Mouse (Mus musculus): ENCODE data around the gene Dynlt1c.
"Not testable (repeated sequence)": the region's sequence is repeated elsewhere in the genome, so short reads cannot be mapped to it uniquely, and the experiment has no call there.

Gene Dynlt1c

DNA sequence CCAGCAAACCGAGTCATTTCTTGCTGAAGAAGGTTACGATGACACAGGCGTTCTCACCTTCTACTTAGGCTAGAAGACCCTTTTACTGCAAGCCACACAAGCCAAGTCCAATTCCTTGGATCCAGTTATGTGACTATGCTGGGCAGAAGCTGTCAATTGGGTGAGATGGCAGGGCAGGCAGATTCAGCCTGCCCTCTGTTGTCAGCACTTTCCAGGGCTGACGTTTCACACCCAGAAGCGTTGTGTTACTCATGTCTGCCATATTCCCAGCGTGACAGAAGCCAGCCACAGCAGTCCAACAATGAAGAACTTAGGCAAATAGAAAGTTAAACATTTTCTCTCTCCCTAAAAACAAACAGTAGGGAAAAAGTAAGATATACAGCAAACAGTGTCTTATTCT lies 18.6 kb downstream of the Dynlt1c start:
- CTCF ChIA-PET, result not testable (repeated sequence)

DNA sequence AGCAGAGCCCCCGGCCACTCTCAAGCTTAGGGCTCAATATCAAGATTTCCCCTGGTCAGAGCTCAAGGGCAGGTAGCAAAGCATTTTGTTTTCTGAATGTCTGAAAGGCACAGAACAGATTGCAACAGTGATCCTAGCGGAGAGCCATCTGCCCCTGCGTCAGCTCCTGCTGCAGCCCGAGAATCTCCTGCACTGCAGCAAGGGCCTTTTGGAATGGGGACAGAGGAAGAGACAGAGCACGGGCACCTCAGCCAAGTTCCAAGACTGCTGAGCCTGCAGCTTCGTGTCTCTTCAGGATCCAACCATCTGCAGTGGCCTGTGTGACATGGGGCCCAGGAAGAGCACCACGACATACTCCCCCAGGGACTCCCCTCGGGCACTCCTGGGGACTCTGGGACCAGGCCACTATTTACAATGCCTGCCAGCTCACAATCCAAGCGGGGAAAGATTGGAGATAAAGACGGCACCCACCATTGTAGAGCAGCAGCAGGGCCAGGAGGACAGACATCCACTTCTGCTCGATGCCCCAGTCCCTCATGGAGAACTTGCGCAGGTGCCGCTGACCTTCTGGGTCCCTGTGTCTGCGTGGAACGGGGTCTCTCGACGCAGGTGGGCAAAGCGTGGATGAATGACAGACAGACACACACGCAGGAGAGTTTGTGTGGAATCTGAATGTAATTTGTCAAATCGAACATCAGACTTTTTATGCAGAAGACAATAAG lies 19.4 kb downstream of the Dynlt1c start:
- CTCF ChIA-PET, result not testable (repeated sequence)

DNA sequence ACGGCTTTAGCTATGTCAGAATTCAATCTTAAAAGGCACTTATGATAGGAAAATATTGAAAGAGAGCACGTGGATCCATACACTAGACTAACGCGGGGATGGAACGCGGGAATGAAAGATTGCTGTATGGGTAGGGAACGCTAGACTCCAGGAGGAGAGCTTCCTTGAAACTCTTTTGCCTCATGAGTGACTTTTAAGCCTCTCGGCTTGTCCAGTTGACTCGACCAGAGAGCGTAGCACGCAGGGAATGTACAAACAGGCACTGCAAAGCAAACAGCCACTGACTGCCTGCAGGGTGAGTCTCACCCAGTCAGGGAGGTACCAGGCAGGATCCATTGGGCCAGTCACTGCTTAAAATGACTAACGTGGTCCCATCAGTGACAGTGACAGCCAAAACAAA lies 20.5 kb downstream of the Dynlt1c start:
- CTCF ChIA-PET, result not testable (repeated sequence)

DNA sequence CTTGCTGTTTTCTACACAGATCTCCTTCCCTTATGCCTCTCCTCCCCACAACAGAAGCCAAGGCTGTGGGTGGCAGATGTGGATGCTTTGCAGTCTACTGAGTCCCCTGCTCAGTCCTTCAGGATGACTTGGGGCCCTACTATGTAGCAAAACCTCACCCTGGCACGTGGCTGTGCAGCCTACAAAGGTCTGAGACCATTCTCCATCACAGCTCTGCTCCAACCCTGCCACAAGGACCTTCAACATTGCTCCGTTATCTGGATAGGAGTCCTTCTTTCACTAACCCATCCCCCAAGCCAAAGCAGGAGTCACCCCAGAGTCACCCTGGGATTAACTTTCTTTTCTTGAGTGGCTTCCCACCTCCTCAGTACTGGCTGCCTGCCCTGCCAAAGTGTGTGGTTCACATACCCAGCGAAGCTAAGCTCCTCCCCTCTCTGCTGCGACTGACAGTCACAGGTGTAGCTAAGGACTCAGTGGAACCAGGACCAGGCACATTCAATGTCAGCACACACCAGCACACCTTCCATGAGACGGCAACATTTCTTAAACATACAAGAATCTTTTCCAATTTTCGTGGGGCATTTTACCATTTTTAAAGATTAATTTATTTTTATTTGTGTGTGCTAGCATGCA lies 23.6 kb downstream of the Dynlt1c start:
- CTCF ChIA-PET, result not testable (repeated sequence)

DNA sequence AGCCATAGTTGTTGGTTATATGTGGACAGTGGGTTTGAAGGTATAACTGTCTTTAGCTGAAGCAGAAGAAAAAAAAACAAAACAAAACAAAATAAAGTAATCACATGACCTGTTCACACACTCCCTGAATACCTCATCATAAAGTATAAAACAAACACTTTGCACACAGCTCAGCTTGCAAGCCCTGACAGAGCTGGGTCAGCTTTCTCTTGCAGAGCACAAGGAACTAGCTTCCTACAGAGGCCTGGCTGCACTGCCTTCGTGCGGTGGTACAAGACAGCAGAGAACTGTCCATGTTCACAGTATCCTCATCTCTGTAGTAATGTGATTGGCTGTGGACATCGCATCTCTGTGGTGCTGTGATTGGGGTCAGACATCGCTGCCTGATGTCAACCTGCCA lies 28.9 kb downstream of the Dynlt1c start:
- CTCF ChIA-PET, result not testable (repeated sequence)

DNA sequence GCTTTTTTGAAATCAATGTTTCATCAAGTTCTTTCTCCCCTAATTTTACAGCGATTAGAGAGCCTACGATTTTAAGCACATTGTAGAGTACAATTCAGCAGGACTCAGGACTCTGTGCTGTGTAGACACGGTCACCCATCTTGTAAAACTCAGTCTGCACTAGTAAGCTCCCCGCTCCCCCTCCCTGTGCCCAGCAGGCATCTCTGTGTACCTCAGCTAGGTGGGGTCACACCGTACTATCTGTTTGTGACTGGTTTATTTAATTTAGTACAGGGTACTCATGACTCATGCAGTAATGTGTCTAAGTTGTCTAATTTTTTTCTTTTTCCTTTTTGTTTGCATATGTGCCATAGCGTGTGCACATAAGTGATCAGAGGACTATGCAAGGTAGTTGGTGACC lies 31.4 kb downstream of the Dynlt1c start:
- CTCF ChIA-PET, result interaction anchor here (0.6 kb wide), 1 partner anchor 145 kb away, joined by 4 read pairs; no protein-coding TSS in a partner anchor

GRCm38 (mm10) chr17:6635781-6636180 lies 34.3 kb downstream of the Dynlt1c start:
- CTCF ChIA-PET, result not testable (repeated sequence)

DNA sequence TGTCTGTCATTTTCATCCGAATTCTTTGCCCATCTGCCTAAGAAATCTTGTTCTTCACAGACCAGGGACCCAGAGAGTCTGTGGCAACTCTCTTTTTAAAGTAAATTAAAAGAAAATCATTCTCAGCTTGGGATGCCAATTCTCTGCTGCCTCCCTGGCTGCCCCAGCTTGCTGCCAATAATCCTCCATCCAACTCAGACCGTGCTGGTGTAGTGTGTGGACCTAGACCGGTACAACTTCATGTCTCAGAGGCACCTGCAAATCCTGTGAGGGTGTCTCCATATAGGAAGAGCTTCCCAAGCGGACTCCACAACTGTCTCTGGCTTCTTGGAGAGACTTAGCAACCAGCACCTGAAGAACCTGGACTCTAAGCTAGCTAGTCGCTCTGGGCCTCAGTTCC lies 35.4 kb downstream of the Dynlt1c start:
- CTCF ChIA-PET, result no interaction called here

GRCm38 (mm10) chr17:6637434-6637833 lies 36.0 kb downstream of the Dynlt1c start:
- CTCF ChIA-PET, result not testable (repeated sequence)

DNA sequence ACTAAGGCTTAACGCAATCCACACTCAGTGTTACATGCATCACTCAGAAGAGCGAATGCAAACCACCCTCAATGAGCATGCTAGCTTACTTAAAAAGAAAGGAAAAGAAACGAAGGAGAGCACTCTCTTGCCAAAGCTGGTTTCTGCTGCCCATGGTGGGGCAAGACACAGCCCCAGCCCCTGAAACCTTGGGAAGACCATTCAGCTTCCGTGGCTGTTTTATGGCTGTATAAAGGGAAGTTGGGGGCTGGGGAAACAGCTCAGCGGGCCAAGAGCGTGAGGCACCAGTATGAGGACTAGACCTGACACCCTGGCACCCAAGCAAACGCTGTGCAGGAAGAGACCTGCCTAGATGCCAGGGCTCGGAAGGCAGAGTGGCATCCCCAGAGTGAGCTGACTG lies 37.0 kb downstream of the Dynlt1c start:
- CTCF ChIA-PET, result not testable (repeated sequence)

- CTCF ChIA-PET, result not testable (repeated sequence)
Observed at GRCm38 (mm10) chr17:6639486-6639885, 38.0 kb downstream of the Dynlt1c start.

GRCm38 (mm10) chr17:6640044-6640637 lies 38.7 kb downstream of the Dynlt1c start:
- CTCF ChIA-PET, result not testable (repeated sequence)

DNA sequence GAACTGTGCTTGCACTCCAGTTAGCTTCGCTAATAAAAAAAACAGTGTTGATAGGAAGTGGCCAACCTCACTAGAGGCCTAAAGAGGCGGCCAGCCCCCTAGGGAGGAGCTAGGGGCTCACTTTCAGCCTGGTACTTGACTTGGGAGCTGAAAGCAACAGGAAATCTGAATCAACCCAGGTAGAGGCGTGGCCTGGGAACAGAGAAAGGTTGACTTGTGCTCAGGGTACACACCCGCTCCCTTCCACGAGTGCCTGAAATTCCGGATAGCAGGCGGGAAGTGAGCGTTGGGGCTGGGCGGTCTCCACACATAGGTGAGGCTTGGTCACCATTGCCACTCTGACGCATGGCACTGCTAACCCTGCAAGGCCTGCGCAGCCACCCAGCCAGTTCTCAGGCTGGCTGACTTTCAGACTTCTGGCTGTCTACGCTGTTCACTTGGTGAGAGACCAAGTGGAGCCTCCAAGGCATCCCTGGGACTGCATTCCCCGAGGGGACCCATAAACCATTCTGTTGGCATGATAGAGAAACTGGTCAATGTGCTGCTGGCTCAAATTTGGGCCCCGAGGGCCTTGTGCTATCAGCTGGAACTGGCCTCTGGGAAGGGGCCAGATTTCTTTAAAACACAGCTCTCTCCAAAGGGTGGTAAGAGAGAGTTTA lies 39.4 kb downstream of the Dynlt1c start:
- CTCF ChIA-PET, result not testable (repeated sequence)

- CTCF ChIA-PET, result not testable (repeated sequence)
Observed at GRCm38 (mm10) chr17:6644210-6644609, 42.7 kb downstream of the Dynlt1c start.

DNA sequence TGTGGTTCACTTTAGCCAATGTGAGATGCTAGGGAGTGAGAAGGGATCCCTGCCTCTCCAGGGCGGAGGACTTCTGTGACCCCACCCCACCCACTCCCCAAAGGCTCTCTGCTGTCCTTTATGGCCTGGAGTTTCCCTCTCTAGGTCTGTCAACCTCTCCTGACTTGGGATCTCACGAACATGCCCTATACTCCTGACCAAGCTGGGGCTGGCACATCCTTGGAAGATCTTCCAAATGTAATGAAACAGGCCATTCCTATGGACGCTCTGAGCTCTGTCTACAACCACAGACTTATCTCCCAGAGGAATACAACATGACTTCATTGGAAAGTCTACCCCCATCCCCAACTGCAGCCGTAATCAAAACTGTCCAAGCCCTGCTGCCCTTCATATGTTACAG lies 43.2 kb downstream of the Dynlt1c start:
- CTCF ChIA-PET, result not testable (repeated sequence)

DNA sequence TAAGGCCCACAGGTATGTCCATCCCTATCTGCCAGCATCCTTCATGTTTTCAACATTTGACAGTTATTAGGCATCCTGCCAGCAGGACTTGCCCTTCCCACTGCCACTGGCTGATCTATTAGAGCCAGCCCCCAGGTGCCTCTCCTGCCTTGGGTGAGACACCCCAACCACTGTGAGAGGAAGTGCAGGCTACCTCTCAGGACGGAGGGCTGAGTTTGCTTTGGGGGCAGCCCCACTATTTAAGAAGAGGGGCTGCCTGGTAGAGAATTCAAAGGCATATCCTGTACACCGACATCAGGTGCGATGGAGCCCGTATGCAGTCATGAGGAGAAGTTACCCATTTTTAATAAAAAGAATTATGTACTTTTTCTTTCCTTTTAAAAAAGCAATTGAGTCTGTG lies 44.2 kb downstream of the Dynlt1c start:
- CTCF ChIA-PET, result not testable (repeated sequence)

DNA sequence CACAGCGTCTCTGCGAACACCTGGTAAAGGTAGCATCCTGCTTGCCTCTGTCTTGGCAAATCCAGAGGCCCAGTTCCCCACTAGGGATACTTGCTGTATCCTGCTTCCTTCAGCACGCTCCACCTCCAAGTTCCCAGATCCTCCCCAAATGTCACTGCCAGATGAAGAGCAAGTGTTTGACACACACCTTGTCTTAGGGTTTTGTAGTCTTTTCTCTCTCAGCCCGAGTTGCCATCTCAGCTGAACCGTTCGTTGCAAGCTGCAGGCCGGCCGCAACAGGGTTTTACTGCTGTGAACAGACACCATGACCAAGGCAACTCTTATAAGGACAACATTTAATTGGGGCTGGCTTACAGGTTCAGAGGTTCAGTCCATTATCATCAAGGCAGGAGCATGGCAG lies 45.4 kb downstream of the Dynlt1c start:
- CTCF ChIA-PET, result not testable (repeated sequence)

DNA sequence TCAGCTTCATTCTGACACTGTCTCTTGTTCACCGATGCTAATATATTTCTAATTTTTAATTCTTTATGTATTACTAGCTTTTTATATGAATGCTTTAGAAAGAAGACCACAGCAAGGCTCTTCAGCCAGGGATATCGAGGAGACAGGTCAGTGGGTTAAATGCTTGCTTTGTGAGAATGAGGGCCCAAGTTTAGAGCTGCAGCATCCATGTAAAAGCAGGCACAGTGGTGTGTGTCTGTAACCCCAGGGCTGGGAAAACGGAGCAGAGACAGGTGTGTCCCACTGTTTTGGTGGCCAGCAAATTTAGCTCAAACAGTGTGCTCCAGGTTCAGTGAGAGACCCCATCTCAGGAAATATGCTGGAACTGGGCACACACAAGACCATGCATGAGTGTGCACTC lies 46.0 kb downstream of the Dynlt1c start:
- CTCF ChIA-PET, result not testable (repeated sequence)

DNA sequence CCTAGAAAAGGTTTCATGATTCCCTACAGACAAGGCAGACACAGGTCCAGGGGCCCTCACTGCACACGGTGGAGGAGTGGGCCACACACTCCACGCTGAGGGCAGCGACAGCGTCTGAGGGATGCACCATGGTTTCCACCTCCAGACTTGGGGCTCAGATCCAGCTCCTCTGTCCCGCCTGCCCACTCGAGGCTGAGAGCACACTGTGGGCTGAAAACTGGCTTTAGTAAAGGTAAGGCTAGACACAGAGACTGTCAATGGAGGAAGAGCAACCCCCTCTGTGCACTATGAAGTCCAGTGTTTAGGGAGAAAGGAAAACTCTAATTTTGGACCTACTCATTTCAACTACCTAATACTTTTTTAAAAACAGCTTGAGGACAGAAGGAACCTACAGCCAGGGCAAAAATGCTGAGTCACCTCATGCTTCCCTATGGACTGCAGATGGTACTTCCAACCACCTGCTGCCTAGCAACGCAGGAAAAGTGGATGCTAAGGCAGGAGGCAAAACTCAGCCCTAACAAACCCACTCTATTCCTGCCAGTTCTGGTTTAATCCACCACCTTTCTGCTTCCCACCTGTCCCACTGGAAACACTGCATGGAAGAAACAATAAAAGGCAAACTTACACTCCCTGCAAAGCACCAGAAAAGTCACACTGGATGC lies 49.6 kb downstream of the Dynlt1c start:
- CTCF ChIA-PET, result not testable (repeated sequence)

DNA sequence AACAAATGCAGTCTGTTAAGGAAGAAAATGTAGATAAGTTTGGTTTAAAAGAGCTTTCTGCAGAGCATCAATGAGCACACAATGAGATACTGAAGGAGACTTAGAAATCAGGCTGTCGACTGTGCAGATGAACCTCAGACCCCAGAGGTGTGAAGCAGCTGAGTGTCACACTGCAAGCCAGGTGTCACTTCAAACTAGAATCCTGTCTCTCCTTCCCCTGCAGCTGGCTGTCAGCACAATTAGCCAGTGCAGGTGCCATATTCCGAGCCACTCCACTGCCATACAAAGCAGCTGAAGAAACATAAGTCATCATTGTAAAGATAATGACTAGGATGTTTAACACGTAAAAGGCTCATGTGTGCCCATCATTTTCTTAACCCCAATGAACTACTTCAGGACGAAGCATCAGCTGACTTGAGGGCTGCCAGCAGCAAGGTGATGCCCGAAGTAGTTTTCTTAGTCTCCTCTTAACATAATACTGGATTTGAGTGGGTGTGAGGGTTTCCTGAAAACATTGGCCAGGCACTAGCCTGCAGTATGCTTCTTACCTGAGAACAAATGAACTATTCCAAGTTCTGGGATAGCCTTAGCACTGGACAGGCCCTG lies 52.0 kb downstream of the Dynlt1c start:
- CTCF ChIA-PET, result not testable (repeated sequence)

DNA sequence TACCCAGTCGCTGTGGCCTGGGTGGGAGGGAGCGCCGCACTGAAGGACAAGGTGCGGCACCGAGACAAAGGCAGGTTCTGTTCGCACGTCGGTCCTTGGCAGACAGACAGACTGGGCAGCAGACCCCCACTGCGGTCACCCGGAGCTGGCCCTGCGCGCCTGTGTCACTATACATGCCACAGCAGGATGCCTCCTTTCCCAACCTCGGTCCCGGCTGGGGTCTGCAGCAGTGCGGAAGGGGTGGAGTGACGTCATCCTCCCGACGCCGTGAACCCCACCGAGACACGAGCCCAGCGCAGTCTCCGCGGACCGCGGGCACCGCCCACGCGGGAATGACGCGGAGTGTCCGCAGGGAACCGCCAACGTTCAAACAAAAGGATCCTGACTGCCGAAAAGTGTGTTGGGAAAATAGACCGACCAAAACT lies 53.6 kb downstream of the Dynlt1c start:
- CTCF ChIA-PET, result not testable (repeated sequence)
